Mouse (Mus musculus) heart, postnatal 36 days (tissue): ENCODE data around the gene Cfap97. TPM values are rescaled to one million over a fixed set of nuclear protein-coding genes. Genes with fewer than 3 reads are reported as not detected.
"Not testable (repeated sequence)": the region's sequence is repeated elsewhere in the genome, so short reads cannot be mapped to it uniquely, and the experiment has no call there.

Experiments
- DNase-seq, 2 experiments: peaks; one replicate each; pipeline ENCODE4 v3.0.0; 2021 to 2022
- intact Hi-C: fragments of 180-260 bp; cut with DNase I; formaldehyde crosslinking; loops from one replicate; pipeline ENCODE4 v1.15.1; 2025
- total RNA-seq, 2 experiments: library from RNA; stranded (reverse); gene quantifications; 2 replicates each; pipeline ENCODE4 v1.2.3; 2021

Gene Cfap97
- total RNA-seq, result 10 to 100 TPM; 11.2 to 13.3 TPM

DNA sequence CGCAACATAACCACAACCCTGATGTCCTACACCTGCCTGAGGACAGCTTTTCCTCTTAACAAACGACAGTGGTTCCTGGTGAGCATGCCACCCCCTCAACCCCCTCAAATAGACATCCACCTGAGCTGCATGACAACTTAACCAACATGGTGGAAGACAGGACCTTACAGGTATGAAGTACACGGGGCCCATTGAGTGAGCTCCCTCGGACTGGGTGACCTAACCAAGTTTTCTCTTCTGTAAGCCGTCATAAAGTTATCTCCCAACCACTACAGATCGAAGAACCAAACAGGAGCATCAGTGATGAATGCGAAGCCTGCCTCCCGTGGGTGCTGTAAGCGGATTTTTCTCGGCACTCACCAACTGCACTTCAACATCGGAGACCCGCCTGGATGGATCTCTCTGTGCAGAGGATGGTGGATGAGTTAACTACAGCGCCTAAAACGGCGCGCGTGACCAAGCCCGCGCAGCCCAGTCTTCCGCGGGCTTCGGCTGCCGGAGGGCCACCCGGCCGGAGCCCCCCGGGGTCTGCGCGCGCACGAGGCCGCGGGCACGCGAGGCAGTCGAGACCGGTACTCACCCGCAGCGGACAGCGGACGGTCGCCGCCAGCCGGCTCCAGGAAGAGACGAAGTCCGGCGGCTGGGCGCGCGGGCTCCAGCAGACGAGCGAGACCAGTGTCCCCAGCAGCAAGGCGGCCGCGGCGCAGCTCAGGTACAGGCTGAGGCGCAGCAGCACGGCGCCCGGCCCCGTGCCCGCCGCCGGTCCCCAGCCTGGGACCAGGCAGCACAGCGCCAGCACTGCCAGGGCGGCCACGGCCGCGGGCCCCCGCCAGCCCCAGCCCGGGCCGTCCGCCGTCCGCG, at the start of gene Cfap97:
Gene Cfap97, plus strand, starts transcription at position 570 of the 861 bp plus-strand sequence.
- intact Hi-C loops, result loop anchor here (2.0 kb wide), 1 partner anchor 153 kb away; the partner anchor contains the start of gene Lrp2bp
- peak; percentile 54 to 59 for DNase-seq

DNA sequence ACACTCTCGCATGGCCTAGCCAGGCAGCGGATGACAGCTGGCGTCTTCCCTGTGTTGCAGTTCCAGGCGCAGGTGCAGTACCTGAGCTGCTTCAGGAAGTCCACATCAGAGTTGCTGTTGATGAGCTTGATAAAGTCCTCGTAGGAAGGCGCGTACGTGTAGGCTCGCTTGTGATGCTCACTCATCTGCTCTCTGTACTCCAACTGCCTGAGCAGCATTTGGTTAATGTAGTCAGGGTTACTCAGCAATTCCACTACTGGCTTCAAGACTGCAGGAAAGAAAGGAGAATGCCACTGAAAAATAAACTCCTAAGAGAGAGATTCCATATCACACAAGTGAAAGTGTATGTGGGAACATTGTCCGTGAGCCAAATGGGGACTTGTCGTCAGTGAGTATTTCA, 48.1 kb upstream of the Cfap97 start:
- intact Hi-C loops, result no loop called here
- DNase-seq, result no peak

DNA sequence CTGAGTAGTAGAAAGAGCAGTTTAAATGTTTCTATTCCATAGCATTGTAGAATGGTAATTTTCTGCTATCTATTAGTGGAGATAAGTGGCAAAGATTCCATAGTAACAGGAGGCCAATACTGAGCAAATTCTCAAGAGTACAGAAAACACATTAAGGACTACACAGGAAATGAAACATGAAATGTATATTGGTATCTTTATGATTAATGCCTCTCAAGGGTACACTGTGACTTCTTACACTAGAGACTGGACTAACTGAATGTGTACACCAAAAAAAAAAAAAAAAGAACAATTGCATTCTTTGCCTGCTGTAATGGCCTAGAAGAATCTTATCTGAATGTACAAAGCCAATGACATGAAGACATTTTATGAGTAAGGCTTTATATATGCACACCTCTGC, 43.9 kb upstream of the Cfap97 start:
- no peak for DNase-seq
- intact Hi-C loops, result no loop called here

DNA sequence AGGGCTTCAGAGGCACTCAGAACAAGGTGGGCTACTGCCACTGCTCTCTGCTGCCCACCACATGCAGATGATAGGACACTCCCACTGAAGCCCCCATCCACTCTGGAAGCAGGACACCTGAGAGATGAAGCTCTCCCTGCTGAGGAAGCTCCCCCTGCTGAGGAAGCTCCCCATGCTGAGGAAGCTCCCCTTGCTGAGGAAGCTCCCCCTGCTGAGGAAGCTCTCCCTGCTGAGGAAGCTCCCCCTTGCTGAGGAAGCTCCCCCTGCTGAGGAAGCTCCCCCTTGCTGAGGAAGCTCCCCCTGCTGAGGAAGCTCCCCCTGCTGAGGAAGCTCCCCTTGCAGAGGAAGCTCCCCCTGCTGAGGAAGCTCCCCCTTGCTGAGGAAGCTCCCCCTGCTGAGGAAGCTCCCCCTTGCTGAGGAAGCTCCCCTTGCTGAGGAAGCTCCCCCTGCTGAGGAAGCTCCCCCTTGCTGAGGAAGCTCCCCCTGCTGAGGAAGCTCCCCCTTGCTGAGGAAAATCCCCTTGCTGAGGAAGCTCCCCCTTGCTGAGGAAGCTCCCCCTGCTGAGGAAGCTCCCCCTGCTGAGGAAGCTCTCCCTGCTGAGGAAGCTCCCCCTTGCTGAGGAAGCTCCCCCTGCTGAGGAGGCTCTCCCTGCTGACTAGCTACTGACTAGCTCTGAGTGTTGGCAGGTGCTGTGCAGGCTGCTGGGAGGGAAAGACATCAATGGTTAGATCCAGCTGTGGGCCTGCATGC, 38.0 kb upstream of the Cfap97 start:
- intact Hi-C loops, DNase-seq: not testable (repeated sequence)

DNA sequence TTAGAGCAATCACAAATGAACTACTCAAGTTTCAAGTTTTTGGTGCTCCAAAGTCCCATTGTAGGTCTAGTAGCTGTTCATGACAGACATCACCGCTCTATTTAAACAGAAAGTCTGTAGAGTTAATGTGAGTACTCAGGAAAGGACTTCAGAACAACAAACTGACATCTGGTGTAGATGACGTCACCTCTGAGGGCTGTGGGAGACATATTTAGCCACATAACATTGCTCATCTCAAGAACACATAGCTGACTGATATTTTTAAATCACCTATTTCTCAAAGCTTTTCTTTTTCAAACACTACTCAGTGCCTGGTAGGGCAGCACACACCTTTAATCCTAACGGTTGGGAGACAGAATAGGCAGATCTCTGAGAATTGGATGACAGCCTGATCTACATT, 34.4 kb upstream of the Cfap97 start:
- intact Hi-C loops, result no loop called here
- DNase-seq, result no peak

DNA sequence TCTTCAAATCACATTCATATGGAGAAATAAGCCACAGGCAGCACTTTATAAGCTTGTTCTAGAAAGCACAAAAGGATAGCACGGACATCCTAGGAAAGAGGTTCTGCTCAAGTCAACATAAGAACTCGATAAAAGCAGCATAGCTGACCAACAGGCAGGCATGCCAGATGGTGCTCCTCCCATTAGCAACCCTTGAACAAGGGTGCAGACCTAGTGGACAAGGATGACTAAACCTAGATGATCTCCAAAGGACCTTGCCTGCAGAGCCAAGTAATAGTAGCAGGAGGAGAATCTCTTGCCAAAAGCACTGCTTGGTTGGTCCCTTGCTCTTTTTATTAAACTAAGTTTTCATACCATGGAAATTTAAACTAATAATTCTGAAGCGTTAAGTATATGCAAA, 32.4 kb upstream of the Cfap97 start:
- intact Hi-C loops, result no loop called here

DNA sequence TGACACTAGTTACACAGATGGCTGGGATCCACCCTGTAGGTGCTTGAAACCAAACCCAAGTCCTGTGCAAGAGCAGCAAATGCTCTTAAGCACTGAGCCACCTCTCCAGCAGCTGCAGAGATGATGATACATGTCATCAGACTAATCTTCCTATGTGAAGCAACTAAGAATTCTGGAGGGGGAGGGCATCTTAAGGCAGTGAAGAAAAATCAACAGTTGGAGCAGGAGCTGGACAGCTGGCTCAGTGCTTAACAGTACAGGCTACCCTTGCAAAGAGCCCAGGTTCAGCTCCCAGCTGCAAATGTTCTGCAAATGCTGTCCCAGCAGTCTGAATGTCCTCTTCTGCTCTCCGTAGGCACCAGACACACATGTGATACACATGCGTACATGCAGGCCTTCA, 29.1 kb upstream of the Cfap97 start:
- intact Hi-C loops, result no loop called here
- no peak for DNase-seq

More for the DNA sequence above, 32.4 kb upstream of the Cfap97 start:
- DNase-seq, result no peak

DNA sequence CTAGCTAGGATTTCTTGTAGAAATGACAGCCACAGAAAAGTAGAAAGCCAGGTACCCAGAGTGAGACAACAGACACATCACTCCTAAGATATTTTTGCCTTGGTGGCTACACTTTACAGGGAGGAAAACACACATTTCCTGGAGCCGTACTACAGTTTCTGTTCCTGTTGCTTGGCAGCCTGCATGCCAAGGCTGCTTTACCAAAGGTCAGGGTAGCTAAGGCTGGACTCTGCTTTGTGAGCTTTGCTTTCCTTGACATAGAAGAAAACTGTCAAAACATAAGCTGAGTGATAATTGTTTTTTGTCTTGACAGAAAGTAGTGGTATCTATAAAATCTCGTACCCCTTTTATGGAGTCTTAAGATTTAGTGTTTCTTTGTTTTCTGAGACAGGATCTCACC, 21.1 kb upstream of the Cfap97 start:
- intact Hi-C loops, result no loop called here
- no peak for DNase-seq

DNA sequence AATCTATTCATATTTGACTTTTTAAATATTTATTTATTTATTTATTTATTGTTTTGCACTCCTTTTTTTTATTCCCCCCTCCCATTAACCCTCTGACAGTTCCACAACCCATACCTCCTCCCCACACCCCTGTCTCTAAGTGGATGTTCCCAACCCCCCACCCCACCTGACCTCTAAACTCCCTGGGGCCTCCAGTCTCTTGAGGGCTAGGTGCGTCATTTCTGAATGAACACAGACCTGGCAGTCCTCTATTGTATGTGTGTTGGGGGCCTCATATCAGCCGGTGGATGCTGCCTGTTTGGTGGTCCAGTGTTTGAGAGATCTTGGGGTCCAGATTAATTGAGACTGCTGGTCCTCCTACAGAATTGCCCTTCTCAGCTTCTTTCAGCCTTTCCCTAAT, 16.0 kb upstream of the Cfap97 start:
- intact Hi-C loops, DNase-seq: not testable (repeated sequence)

DNA sequence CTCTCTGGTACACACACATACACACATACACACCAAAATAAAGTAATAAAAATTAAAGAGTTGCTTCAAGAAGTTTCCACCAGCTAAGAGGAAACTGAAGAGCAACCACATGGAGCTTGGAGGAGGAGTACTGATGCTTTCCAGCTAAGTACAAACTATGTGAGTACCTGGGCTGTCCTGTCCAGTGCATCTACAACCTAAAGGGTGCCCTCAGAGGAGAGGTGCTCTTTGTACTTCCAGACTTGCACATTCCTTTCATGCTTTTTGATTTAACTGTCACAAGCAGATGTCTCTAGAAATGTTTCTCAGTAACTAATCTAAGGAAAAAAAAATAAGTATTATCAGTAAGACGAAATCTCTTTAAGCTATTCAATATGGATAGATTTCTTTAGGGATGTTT, 14.2 kb upstream of the Cfap97 start:
- DNase-seq, result no peak
- intact Hi-C loops, result no loop called here

DNA sequence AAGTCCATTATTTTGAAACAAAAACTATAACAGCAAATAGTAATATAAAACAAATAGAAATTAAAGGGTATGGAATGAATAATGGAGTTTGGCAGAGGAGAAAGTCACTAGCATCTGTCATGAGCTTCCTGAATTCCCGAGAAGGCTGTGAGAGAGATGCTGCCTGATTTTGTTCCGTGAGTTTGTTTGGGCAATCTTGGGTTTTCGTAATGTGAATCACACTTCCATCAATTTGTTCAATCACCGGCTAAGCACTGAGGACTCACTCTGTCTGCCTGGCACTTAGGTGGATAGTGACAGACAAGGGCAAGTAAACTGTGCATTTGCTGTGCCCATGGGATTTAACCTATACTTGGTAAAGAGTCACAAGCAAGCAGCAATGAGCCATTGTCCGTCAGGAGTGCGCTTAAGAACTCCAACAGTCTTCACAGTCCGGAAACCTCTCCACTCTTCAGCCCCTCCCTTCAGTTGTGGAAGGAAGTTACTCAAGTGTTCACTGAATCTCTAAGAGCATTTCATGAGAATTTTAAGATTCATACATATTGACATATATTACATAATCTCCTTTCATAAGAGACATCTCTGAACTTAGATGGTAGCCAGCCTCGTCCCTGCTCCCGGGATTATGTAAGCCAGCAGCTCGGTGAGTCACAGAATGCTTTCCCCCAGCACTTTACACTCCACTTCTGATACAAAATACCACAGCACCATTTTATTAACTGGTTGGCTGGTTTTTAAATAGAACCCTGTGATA, 13.6 kb upstream of the Cfap97 start:
- no peak for DNase-seq
- intact Hi-C loops, result no loop called here

DNA sequence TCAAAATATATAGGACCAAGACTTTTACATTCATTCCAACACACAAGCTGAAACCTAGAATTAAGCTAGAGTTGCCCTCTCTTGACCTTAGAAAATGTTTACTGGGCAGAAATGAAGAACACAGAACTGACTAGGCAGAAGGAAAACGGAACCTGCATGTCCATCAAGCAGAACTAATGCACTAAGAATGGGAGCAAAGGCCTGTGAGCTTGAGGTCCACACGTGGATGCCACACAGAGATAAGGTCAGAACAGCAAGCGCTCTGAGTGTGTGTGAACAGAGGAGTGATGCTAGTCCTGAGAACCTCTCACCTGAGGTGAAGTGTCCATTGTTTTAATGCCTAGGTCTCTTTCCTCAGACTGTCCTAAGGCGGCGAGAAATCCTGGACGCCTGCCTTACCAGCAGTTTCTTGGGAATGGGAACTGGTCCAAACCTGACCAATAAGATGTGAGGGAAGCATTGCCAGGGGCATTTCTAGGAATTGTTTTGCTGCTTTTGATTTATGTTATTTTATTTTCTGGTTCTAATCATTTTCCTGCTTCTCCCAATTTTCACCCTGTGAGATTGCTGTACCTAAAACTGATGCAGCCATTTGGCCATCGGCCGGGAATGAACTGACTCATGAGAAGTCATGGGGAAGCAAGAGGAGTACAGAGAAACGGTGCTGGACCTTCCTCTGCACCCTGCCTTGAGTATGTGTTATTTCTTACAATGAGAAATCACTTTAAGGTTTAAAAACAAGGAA, 11.0 kb upstream of the Cfap97 start:
- intact Hi-C loops, result no loop called here
- DNase-seq, result no peak

DNA sequence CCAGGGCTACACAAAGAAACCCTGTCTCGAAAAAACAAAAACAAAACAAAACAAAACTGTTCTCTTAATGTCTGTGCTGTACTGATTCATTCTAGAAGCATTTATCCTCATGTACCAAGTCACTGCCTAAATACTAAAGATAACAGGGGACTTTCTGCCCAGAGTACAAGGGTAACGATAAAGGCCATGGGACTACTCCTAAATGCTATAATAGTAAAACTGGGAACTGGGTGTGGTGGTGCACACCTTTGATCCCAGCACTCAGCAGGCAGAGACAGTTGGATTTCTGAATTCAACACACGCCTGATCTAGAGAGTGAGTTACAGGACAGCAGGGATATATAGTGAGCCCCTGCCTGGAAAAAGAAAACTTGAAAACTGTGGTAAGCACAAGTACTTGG, 9.9 kb upstream of the Cfap97 start:
- intact Hi-C loops, result no loop called here
- DNase-seq, result no peak

DNA sequence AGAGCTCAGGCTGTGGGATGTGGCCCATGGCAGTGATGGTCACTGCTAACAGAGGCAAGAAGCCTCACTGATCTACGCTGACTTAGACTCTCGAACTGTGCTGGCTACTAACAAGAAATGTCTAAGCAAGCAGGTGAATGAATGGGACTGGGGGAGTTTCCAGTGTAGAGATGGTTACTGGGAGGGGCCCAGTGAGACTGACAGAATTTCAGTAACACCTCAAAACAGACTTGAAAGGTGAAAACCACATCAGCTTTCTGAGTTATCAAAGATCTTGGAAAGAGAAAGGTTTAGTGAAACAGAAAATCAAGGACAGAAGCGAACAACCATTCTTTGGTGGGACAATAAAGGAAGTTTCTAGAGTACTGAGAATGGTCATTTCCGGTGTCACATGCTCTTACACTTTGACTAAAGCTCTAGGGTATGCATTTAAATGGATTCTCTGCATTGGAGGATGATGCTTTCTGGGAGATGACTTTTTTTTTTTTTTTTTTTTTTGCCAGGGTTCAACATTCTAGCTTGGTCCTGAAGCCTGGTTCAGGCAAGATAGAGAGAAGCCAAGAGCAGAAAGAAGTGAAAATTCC, 9.0 kb upstream of the Cfap97 start:
- DNase-seq, result no peak
- intact Hi-C loops, result no loop called here

DNA sequence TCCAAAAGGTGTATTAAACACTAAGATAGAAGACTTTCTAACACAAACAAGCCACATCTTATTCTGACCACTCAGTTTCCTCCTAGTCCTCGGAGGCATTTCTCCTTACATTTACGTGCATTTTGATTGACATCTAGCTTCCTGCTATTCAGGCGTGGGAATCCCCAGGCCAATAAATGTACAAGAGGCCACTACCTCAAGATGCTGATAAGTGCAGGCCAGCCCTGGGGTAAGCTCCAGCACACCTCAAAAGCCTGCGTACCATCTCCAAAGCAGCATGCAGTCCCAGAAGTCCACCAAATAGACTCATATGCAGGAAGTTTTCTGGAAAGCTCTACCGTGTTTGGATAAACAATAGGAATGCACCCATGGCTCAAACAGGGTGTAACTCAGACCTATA, 8.1 kb upstream of the Cfap97 start:
- intact Hi-C loops, result no loop called here
- DNase-seq, result no peak

DNA sequence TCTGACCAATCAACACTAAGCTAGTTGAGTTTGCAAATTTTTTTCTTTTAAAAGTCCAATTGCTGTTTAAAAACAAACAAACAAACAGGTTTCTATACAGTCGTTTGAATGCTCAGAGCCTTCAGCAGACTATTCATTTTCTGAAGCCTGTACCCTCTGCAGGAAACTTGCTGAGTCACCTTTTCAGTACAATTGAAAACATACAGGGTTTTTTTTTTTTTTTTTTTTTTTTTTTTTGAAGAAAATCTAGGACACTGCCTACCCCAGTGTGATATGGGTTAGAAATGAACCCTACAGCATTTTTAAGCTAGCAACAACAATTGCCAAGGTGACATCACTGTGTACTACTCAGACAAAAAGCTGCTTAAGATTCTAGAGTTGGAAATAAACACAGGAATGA, 7.6 kb upstream of the Cfap97 start:
- intact Hi-C loops, result no loop called here
- no peak for DNase-seq

DNA sequence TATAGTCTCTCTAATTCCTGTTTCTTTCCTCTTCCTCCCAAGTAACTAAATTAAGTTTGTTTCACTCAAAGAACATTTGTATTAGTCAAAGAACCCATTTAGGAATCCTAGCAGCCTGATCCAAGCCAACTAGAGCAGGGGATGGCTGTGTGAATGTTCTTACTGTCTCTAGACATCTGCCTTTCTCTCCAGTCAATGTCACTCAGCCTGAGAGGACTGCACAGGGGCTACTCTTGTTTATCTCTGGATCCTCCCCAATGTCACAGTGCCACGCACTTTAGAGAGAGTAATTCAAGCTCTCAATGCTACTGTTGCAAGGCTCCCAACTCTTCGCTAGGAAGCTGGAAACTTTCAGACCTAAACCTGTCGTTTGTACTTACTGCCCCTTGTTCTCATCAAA, 5.4 kb upstream of the Cfap97 start:
- intact Hi-C loops, result no loop called here
- no peak for DNase-seq

DNA sequence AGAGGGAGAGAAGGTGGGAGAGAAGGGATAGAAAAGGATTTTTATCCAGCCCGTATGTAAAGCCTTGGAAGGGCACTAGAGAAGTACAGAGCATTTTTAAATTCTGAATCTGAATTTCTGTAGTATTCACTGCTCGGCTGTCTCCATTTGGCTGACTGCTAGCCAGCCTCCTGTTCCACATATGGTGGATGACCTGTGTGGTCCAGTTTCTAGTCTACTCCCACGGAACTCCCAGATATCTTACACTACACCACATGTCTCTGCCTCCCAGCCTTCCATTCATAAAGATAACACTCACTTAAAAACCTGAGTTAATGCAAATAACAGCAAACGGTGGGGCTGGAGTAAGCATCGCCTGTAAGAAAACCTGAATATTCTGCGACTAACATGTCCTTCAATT, 2.3 kb upstream of the Cfap97 start:
- no peak for DNase-seq

DNA sequence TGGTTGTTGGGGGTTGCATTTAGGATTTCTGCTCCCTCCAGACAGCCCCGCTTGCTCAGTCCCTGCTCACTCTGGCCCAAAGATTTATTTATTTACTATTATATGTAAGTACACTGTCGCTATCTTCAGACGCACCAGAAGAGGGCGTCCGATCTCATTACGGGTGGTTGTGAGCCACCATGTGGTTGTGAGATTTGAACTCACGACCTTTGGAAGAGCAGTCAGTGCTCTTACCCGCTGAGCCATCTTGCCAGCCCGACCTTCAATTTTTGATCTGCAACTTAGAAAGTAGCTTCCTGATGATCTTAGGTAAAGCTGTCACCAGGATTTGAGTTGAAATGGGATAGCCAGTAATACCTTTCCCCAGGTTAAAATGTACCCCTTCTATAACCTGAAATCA, 1.8 kb upstream of the Cfap97 start:
- DNase-seq, result no peak
- intact Hi-C loops, result loop anchor here (2.0 kb wide), 1 partner anchor 151 kb away; the partner anchor contains the start of gene Lrp2bp

More for the DNA sequence above, 2.3 kb upstream of the Cfap97 start:
- intact Hi-C loops, result no loop called here
